Mouse (Mus musculus) embryo, embryonic 11.5 days (tissue): ENCODE measurements around the gene Prnp.
A peak's percentile ranks its signal among the peaks of the same experiment; 100 is the strongest.

Source experiments
- DNase-seq: peaks from one replicate; pipeline ENCODE4 v3.0.0-alpha.2; 2012; ENCODE audit warnings: low read depth, low spot score

Gene Prnp

DNA sequence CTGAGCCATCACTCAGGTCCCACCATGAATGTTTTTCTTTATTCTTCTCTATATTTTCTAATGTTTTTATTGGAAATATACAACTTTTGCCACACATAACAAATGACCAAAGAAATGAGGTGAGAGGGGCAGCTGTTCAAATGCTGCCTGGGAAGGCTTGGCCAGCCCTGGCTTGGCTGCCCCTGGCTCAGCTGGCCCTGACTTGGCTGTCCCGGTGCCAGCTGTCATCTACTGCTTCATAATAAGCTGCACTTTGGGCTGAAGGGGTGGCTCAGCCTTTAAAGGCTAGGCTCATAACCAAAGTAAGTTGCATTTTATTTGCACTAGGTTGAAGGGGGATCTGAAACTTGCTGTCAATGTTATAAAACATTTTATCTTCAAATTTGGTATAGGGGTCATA, 2.9 kb upstream of the Prnp start:
- no peak for DNase-seq

GRCm38 (mm10) chr2:131907311-131907710, 2.4 kb upstream of the Prnp start:
- no peak for DNase-seq

- DNase-seq: no peak
Measured at GRCm38 (mm10) chr2:131908351-131908861, 1.3 kb upstream of the Prnp start.

DNA sequence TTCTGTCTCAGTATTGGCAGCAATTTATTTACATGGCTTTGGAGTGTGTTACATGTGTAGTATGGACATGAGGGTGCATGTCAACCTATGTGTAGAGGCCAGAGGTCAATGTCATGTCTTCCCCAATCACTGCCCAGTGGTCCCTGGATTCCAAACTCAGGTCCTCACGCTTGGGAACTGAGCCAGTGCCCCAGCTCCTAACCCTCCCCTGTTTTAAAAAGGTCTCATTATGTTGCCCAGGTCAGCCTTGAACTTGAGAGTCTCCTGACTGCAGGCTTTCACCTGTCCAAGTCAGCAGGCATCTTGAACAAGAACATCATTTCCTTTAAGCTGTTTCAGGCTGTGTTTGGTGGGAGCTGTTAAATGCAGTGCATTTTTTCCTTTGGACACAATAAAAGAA, 822 bp upstream of the Prnp start:
- no peak for DNase-seq

- no peak for DNase-seq
Measured at GRCm38 (mm10) chr2:131910847-131911246, 1.1 kb downstream of the Prnp start.

- no peak for DNase-seq
Measured at GRCm38 (mm10) chr2:131911341-131911740, 1.6 kb downstream of the Prnp start.

DNA sequence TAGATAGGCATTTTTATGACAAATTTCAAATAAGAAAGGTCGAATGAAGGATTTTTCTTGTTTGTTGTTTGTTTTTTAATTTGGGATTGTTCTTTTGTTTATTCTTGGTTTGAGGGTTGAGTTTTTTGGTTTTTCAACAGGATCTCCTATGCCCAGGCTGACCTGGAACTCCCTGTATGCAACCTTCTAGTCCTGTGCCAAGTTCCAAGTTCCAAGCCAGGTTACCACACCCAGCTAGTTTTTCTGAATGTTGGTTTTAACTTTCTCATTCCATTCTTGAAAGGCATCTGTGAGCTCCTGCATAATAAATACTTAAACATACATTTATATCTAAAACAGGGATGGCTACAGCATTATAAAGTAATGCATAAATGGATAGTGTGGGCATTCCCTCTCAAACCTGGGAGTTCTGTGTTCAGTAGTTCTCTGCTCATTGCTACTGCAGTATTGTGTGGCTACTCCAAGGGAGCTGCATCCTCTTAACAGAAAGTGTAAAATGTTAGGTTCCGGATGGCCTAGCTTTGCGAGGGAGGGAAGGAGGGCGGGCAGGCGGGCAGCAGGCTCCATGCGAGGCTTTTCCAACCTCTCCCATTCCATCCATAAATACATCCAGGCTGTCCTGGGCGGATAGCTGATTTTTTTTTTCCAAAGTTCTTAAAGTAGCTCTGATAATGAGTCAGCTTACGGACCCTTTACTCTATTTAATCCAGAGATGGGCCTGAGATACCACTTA, 3.0 kb downstream of the Prnp start:
- DNase-seq: no peak

DNA sequence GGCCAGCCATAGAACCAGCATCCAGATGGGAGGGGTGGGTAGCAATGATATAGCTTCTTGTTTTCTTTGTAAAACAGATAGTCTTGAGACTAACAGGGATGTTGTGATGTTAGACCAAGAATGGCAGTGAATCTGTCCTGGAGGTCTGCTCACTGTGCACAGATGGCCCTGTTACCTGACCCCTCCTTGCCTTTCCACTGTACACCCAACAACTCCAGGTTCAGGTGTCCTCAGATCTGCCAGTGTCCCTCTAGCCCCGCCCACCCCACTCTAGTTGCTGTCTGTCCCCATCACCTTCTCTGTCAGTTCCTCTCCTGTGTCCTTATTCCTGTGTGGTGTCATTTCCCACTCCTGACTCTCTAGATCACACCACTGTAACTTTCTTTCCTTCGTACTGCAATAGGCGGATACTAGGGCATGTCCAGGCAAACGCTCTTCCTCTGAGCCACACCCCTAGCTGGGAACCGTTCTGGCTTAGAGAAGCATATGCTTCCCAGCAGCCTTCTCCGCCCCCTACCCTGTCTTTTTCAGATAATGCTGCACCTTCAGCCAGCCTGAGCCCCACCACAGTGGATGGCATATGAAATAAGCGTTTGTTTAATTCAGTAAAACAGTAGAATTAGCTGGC, 22.7 kb downstream of the Prnp start:
- DNase-seq: no peak

- no peak for DNase-seq
Measured at GRCm38 (mm10) chr2:131933013-131933412, 23.3 kb downstream of the Prnp start.

DNA sequence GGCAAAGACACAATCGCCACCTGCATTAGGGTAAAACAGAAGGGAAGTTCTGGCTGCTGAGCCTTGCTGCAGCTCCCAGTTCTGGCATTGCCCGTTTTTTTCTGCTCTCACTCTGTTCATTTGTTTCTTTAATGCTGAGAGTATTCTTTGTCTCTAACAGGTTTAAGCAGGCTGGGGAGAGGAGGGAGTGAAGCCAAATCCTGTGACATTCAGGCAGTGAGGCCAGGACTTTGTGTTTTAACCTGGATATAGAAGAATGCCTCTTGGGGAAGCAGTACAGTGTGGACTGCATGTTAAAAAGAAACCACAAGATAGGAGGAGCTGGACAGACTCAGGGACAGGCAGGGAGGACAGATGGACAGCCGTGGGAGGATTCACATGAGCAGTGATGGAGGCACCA, 23.9 kb downstream of the Prnp start:
- no peak for DNase-seq

- DNase-seq: no peak
Measured at GRCm38 (mm10) chr2:131934243-131934642, 24.5 kb downstream of the Prnp start.

- no peak for DNase-seq
Measured at GRCm38 (mm10) chr2:131935390-131936105, 25.8 kb downstream of the Prnp start.

GRCm38 (mm10) chr2:131936410-131936809, 26.7 kb downstream of the Prnp start:
- DNase-seq: no peak

DNA sequence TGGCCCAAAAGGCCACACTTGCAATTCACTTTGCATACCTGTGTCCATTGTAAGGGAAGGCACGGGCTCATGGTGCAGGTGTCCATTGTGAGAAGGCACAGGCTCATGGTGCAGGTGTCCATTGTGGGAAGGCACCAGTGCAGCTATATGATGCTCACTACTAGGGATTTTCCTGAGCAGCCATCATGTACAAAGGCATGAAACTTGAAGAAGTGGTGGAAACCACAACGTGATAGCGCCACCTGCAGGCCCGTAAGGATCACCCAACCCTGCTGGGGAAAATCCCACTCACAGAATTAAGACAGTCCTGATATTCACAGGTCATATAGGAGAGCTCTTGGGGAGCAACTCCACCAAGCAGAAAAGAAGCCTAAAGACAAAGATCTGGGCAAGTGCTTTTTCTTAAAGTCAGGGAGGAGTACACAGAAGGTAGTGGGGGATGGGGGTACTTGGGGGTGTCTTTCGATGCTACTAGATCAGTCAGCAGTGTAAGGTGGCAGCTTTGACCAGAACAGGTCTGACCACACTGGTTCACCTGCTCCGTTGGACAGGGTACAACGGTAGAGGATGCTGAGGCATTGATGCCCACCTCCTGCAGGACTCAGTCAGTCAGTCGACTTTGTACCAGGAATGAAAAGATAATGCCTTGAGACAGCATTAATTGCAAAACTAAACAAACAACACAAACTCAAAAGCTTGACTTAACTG, 29.8 kb downstream of the Prnp start:
- peak; percentile 29 for DNase-seq

- DNase-seq: no peak
Measured at GRCm38 (mm10) chr2:131940506-131940905, 30.8 kb downstream of the Prnp start.

- DNase-seq: no peak
Measured at GRCm38 (mm10) chr2:131941501-131941900, 31.8 kb downstream of the Prnp start.

DNA sequence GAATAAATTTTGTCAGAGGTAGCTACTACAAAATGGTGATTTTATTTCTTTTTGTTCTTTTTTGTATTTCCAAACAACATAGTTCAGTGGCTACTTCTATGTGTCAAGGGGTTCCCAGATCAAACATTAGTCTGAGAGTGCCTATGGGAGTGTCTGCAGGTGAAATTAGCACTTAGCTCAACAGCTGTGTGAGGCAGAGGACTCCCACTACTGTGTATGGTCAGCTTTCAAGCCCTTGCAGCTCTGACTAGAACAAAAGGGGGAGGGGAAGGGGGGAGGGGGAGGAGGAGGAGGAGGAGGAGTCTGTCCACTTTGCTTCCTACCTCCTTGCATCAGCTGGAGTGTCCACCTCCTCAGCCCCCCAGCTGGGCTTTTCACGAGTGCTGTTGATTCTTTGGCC, 34.6 kb downstream of the Prnp start:
- DNase-seq: no peak

DNA sequence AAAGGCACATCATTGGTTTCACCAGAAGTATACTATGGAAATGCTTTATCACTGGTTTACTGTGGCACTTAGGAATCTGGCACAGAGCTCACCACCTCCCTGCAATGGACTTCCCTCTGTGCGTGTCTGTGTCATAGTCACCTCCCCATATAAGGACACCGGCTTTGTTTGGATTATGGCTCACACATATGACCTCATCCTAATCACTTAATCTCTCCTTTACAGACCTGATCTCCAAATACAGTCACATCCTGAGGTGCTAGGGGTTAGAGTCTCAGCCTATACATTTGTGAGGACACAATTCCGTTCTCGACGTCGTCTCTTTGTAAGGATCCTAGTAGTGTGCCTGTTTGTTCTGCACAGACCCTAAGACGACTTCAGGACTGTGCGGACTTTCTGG, 35.5 kb downstream of the Prnp start:
- DNase-seq: no peak

GRCm38 (mm10) chr2:131945765-131946164, 36.0 kb downstream of the Prnp start:
- DNase-seq: no peak

DNA sequence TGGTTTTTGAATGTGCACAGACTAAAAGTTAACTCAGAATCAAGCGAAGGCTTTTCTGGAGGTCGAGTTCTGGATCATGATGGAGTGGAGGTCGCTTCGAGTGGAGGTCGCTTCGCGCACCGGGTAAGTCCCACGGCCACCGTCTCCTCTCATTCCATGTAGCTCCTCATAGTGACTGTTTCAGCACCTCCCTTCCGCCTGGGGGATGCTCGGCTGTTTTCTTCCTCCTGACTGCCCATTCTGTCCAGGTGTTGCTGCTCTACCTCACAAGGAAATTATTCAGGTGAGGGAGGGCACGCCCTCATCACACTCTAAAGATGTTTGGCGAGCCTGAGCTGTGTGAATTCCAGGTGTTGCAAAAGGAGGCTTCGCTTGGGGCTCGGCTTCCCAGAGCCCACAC, 36.6 kb downstream of the Prnp start:
- DNase-seq: no peak

DNA sequence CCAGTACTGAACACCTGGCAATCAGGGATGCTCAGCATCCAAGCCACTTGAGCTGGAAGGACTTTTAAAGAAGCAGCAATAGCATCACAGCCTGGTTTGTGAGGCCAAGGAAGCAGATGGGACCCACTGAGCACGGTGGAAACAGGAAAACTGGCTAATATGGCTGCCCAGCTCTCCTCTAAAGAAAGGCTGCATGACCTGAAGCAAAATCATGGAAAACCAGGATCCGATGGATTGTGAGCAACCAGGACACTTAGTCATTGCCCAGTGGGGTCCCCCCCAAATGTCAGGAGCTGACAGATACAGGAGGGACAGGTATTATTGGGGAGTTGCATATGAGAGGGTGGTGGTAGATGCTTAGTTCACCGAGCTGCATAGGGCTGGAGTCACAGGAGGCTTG, 38.4 kb downstream of the Prnp start:
- DNase-seq: no peak
